Mouse (Mus musculus) megakaryocyte-erythroid progenitor cell, adult 5-6 weeks (primary cell): Measurements from ENCODE around the gene Lrrc57. TPM values are rescaled to one million over a fixed set of nuclear protein-coding genes. Genes with fewer than 3 reads are reported as not detected.
"Not testable (repeated sequence)": the region's sequence is repeated elsewhere in the genome, so short reads cannot be mapped to it uniquely, and the experiment has no call there.

Source experiments
- ATAC-seq: replicated peaks from 2 replicates; pipeline ENCODE4 v1.8.0; 2016; ENCODE audit warnings: mild to moderate bottlenecking, inconsistent platforms; ENCODE audit not compliant: severe bottlenecking, poor library complexity, low FRiP score, low TSS enrichment
- total RNA-seq, 2 experiments: library from RNA; stranded (forward) in 1 of 2; stranded (reverse) in 1 of 2; fragments of 200-1000, 215-1000 nt in 1 of 2; fragments of >200 nt in 1 of 2; fragmentation: Nextera tagmentation in 1 of 2; gene quantifications; 2 replicates each; pipeline ENCODE4 v1.2.3; 2014 to 2017

Gene Lrrc57
- total RNA-seq, 2 experiments from 2014 or later, result 8.1 to 27.4 TPM

DNA sequence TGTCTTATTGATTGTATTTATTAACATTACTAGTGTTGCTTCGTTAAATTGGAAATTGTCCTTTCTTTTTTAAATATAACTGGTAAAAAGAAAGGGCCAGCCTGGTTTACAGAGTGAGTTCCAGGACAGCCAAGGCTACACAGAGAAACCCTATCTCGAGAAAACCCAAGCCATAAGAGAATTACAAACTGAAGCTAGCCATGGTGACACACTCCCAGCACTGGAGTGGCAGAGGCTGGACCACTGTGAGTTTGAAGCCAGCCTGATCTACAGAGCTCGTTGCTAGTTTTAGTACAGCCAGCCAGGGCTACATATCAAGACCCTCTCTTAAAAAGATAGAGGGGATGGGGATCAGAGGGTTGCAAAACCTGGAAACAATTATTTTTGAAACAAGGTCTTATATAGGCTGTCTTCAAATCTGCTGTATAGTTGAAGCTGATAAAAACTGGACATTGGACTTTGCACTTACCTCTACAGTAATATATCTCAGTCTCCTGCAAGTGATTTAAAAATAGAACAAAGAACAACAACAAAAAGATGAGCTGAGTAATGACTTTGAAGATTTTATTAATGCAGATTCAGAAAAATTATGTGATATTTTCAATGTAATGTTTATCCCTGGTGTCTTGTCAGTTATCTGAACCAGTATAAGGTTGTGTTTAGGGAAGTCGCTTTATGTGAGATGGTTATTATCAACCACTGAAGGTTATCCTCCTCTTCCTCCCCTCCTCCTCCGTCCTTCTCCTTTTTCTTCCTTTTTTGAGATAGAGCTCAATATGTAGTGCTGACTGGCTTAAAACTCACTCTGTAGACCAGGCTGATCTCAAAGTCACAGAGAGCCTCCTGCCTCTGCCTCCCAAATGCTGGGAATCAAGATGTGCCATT, 7.2 kb upstream of the Lrrc57 start:
- ATAC-seq, result no peak

DNA sequence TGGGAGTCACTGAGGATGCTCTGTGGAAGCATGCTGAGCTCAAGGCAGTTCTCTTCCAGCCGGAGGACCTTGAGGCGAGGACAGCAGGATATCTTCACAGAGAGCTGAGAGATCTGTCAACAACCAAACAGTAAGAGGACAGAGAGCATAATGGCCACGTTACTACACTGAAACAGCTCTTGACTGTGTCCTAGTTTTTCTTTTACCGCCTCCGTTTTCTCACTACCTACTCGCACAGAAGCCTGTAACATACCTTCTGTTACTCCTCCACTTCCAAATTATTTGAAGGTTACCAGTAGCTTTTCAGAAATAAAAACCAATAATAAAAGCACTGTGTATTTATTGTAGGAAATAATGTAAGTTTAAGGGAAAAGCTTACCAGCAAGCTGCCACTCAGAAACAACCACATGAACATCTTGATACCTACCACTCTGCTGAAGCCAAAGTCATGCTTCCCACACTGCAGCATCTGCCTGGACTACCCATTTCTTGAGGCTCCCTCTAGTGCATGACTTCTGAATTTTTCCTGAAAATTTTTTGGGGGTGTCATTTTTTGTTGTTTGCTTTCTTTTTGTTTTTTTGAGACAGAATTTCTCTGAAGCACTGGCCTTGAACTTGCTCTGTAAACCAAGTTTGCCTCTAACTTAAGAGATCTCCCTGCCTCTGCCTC, 3.2 kb downstream of the Lrrc57 start:
- ATAC-seq, result 0 out of 2 replicates have a peak, but pooled peaks have one; percentile 36

DNA sequence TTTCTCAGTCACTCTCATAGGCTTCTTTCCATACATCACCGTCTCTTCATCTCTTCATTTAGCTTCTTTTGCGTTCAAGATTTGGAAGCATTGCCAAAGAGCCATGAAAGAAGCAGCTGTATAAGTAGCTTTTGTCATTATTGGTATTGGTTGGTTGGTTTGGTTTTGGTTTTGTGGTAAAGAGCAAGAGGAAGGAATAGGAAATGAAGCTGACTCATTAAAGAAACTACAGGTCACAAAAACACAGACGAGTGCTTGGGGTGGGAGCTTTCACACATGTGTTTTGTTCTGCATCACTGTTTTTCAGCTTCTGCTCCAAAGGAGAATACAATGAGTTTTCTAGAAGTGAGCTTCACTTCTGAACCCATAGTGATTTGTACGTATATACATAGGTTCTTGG, 9.8 kb downstream of the Lrrc57 start:
- ATAC-seq, result no peak

DNA sequence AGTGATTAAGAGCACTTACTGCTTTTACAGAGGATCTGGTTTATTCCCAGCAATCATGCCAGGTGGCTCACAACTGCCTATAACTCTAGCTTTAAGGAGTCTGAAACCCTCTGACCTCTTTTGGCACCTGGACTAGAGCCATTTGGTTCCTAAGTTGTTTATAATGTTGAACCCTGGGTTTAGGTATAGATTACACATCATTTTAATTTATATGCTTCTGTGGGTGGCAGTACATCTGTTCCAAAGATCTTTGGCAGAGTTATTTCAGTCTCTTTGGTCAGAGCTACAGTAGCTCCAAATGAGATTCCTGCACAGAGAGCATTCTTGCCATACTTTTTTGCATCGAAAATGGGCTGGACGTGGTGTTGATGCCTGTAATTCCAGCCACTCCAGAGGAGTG, 11.6 kb downstream of the Lrrc57 start:
- no peak for ATAC-seq

DNA sequence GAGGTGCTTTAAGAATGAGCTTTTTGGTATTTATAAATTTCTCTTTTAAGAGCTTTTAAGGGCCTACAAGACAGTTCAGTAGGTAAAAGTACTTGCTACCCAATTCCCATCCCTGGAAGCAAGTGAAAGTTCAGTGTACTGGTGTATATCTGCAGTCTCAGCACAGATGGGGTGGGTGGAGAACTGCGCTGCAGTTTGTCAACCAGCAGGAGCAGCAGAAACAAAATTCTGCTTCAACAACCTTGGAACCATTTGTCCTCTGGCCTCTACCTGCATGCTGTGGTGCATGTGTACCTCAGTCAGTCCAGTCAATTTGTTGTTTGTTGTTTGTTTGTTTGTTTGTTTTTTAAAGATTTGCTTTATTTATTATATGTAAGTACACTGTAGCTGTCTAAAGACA, 17.1 kb downstream of the Lrrc57 start:
- no peak for ATAC-seq

DNA sequence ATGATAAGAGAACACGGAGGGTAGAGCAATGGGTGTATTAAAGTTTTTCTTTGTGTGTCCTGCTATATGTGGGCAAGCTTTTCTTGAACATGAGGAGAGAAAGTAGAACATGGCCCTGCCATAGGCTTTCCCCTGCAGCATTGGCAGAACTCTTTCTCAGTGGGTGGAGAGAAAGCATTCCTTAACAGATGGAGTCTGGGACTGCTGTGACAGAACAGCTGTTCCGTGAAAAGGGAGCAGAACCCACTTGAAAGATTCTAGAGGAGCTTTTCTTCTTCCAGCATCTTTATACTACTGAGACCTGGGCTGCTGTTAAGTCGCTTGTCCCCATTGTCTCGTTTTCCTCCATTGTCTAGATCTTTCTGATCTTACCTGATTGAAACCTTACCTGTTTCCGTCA, 19.6 kb downstream of the Lrrc57 start:
- ATAC-seq, result no peak

DNA sequence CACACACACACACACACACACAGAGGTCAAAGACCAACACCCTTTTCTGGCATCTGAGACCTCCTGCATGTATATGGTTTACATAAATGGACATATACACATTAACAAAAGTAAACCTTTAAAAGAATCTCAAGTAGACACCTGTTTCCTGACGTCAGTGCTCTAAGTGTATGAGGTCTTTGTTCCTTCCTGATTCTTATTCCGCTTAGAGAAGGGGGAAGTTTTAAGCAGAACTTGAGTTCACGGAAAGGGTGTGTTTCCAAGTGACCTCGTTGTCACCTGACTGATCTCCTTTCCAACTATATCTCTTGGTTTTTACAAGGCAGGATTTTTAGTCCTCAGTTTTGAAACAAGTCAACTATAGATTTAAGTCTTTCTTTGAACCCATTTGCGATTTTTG, 31.0 kb downstream of the Lrrc57 start:
- ATAC-seq, result no peak

DNA sequence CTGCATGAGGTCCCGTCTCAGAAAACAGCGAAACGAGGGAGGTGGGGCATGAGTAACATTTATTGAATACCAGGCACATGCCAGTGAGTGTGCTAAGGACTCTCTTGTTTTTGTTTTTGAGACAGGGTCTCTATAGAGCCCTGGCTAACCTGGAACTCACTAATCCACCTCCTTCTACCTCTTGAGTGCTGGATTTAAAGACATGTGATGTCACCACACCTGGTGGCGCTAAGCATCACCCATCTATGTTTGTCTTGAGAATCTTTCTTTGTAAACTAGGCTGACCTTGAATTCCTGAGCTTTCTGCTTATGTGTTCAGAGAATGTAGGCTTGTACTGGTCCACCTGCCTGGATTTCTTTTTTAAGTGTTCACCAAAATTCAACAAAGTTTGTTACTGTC, 31.5 kb downstream of the Lrrc57 start:
- no peak for ATAC-seq

DNA sequence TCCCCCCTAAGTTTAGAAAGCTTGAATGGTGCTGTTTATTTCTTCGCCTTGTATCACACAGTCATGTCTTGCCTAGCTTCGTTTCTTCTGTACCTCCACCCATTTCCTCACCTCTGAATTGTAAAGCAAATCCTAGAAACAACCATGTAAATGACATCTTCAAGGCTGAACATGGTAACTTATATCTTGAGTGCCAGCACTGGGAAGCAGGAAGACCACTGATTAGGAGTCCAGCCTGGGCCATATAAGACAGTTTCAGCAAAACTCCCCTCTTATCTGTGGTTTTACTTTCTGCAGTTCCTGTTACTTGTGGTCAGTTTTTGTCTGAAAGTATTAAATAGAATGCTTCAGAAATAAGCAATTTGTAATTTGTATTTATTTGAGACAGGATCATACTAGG, 33.3 kb downstream of the Lrrc57 start:
- ATAC-seq, result peak; percentile 92

DNA sequence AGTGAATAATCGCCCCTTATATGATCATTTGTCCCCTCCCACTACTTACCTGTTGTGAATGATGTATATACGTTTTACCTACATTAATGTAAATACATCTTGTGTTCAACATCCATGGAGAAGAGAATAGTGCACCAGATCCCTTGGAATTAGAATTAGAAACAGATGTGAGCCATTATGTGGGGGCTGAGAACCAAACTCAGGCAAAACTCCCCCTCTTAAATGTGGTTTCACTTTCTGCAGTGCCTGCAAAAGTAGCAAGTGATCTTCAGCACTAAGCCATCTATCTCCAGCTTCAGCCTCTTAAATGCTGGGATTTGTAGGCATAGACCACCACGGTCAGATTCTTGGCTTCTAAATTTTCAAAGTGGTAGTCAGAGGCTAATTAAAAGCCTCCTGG, 34.2 kb downstream of the Lrrc57 start:
- no peak for ATAC-seq

DNA sequence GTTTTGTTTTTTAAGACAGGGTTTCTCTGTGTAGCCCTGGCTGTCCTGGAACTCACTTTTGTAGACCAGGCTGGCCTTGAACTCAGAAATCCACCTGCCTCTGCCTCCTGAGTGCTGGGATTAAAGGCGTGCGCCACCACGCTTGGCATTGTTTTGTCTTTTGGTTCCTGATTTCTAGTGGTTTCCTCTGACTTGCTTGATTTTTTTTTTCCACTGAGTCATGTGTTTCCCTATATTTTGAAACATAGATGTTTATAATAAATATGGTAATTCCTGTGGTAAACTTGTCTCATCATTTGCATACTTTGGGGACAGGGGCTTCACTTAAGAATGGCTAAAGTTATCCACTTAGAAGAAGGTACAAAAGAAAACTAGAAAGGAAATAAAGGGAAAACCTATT, 37.2 kb downstream of the Lrrc57 start:
- not testable (repeated sequence) for ATAC-seq

DNA sequence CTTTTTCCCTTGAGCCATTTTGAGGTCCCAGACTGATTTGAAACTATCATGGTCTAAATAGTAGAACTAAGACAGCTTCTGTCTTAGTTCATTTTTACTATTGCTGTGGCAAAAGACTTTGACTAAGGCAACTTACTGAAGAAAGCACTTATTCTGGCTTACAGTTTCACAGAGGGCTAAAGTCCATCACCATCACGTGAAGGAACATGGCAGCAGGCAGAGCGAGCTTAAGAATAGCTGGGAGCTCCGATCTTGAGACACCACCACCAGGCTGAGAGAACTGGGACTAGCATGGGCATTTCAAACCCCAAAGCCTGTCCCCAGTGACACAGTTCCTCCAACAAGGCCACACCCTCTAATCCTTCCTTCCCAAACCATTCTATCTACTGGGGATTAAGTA, 38.2 kb downstream of the Lrrc57 start:
- ATAC-seq, result no peak

DNA sequence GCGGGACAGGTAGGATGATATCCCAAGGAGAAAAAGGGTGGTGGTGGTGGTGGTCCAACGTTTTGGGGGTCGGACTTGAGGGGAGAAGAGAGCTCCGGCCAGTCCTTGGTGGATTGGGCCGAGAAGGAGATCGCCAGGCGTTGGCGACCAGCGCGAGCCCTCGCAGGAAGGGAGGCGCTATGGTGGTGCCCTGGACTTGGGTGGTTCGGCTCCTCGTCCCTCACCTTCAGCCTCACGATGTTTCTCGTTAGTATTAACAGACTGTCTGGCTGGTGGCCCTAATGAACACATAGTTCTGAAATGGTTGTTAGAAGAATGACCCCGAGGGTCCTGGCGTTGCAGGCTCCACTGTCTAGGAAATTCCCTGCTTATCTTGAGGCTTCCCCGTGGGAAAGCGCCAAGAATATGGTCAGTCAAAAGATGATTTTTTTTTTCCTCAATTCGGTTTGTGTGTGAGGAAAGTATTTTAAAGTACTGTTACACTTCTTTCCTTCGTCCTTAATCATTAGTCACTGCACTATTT, 41.5 kb downstream of the Lrrc57 start:
- peak; percentile 18; the same call in 1 of the 2 replicates for ATAC-seq

DNA sequence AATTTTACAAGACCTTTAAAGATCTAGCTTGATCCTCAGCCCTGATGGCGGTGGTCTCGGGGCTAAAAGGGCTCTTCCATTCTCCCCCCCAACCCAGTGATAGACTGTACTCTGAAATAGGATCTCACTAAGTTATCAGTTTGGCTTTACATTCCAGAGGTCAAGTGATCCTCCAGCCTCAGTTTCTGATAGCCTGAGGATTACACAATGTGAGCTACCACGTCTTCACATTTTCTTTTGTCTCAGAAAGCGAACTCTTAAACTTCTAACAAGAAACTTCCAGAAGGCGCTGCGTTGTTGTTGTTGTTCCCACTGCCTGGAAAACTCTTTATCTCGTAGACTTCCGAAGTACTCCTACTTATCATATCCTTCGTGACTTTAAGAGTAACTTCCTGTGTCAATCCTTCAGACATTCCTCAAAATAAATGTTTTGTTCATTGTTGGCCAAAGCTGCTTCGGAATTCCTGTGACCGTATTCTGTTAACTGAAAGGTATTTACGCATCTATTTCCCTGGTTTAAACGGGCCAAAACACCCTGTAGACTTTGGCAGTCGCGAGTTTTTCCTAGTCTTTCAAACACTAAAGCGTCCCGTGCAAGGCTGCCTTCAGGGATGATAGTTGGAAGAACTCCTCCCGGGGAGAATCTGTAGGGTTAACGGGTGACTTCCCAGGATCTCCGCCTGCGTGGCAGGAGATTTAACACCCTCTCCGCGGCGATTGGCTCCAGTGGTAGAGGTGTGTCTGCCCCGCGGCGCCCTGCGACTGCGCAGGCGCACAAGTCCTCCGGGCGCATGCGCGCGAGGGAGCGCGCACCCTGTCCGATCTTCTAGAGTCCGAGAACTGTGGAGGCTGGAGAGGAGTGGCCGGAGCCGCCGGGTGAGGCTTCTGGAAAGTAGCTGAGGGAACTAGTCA, 42.2 kb downstream of the Lrrc57 start, which contains the start of gene Snap23:
Snap23 (plus strand) TSS at position 786 of the 912 bp plus-strand sequence.
- ATAC-seq, result peak; percentile 78

DNA sequence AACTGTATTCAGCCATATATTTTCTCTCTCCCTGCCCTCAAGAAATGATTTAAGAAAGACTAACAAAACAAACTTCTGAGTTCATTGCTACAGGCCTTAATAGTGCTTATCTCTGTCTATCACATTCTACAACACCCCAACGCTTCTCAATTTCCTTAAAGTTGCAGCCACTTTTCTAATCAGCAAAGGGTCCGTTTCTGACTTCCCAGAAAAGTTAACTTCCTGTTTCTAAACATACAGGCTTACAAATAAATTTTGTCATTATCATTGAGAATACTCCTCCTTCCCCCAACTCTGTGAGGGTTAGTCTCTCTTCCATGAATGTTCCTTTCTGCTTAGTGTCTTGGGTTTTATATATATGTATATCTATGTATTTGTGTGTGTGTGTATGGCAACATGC, 44.0 kb downstream of the Lrrc57 start:
- ATAC-seq, result 0 out of 2 replicates have a peak, but pooled peaks have one; percentile 33

DNA sequence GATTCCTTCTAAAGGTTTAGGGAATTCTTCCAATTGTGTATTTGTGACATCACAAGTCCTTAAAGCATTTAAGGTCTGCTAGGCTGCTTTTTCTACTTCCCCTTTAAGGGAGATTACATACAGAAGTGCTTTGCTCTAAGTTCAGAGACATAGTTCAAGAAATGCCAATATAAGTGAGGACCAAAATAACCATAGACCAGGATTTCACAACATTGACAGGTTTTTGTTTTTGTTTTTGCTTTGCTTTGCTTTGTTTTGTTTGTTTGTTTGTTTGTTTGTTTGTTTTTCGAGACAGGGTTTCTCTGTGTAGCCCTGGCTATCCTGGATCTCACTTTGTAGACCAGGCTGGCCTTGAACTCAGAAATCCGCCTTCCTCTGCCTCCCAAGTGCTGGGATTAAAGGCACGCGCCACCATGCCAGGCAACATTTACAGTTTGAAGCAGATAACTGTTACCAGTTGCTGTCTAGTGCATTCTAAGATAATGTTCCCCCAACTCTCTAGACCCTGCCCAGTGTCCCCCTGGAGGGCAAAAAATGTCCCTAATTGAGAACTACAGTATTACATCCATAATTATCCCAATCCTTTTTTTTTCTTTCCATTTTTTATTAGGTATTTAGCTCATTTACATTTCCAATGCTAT, 44.7 kb downstream of the Lrrc57 start:
- not testable (repeated sequence) for ATAC-seq

DNA sequence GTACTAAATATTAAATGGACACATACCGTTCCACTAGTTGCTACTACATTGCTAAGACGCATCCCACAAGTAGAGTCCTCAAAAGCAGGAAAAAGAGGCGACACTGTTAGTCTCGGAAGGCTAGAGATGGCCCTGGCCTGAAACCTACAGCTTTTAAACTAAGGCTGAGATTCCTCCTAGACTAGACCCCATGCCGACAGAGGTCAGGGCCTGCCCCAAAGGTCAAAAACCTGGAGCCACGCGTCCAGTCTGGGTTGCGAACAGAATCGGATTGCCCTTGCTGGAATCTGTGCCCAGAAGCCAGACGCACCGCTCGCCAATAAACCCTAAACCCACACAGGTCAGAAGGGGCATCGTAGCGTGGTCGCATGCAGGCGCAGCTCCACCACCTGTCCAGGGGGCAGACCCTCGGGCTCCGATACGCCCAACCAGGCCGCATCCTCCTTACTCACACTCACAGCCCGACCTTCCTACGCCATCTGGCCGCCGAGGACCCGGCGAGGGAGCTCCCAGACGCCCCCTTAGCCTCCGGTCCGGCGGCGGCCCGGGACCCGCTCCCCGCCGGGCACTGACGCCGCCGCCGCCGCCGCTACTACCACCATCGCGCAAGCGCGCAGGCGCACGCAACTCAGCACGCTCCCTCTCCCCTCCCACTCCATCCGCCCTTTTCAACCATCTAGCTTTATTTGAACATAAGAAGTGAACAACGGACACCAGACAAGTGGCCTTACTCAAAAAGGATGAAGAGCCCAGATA, 45.9 kb downstream of the Lrrc57 start, which contains the start of gene Zfp106:
Zfp106 (minus strand) TSS at position 609 of the 756 bp plus-strand sequence.
- peak; percentile 78 for ATAC-seq

DNA sequence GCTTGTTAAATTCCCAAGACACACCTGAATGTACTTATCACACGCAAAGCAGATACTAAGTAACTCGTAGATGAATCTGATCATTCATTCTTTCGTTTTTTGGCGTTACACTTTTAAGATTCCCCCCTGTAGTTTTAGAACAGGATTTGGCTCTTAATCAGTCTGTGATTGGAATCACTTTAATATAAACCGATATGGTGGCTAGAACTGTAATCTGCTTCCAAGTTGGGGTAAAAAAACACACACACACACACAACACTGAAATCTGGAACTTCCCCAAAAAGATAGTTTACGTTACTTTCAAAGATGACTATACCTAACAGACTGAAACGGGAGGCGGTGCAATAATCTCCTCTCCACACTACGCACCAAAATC, 46.5 kb downstream of the Lrrc57 start:
- ATAC-seq, result no peak
